Mouse (Mus musculus) small intestine, adult 10 weeks (tissue): ENCODE data around the gene Sar1b. TPM values are rescaled to one million over a fixed set of nuclear protein-coding genes. Genes with fewer than 3 reads are reported as not detected.

Experiments used
- polyA plus RNA-seq: library from polyadenylated mRNA; stranded (reverse); fragments of 350-450 nt; fragmentation: Illumina TruSeq; extraction: RNeasy Lipid Tissue Mini Kit (QIAGEN cat#74804); gene quantifications from one replicate; pipeline ENCODE4 v1.2.3, GENCODE M21; 2014; ENCODE audit warnings: low replicate concordance

Gene Sar1b
- 947 TPM for polyA plus RNA-seq

DNA sequence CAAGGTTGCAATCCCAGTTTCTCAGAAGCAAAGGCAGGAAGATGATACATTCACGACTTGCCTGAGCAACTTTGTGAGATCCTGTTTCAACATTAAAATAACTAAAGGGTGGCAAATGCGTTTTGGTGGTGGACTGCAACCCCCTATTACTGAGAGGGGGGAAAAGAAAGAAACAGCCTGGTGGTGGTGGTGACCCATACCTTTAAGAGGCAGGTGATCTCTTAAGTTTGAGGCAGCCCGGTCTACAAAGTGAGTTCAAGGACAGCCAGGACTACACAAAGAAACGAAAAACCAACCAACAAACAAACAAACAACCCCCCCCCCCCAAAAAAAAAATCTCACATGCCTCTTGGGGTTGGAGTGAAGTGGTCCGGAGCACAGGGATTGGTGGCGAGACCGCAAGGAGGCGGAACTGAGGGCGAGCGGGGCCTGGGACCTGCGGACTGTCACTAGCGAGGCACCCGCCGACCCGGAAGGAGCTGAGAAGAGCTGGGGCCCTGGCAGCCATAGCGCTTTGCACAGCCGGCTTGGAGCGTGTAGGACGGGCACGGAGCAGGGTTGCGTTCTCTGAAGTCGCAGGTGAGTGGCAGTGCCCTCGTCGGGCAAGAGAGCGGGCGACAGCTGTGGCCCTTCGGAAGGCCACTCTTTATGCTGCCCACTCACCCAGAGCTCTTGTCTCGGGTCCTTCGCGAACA is at the start of gene Sar1b, which contains the start of gene Sec24a:
Gene Sar1b (plus strand): TSS at position 475 of the 695 bp plus-strand sequence.
Gene Sec24a (minus strand): TSS at position 422 of the 695 bp plus-strand sequence.

Other genes starting within 250 kb of the Sar1b start
- gene Phykpl, start 178.9 kb upstream of the Sar1b start, polyA plus RNA-seq, result 18.0 TPM
- 323 TPM for gene Hnrnpab, start 156.8 kb upstream of the Sar1b start, polyA plus RNA-seq
- gene Nhp2, start 144.0 kb upstream of the Sar1b start, polyA plus RNA-seq, result 0.59 TPM
- 3.4 TPM for gene Rmnd5b, start 127.8 kb upstream of the Sar1b start, polyA plus RNA-seq
- gene N4bp3, start 112.8 kb upstream of the Sar1b start, polyA plus RNA-seq, result not detected
- 0.74 TPM for gene D930048N14Rik, start 112.7 kb upstream of the Sar1b start, polyA plus RNA-seq
- 78.4 TPM for gene 0610009B22Rik, start 74.8 kb upstream of the Sar1b start, polyA plus RNA-seq
- gene Sec24a, start 53 bp upstream of the Sar1b start, polyA plus RNA-seq, result 142 TPM
- gene Jade2, start 94.0 kb downstream of the Sar1b start, polyA plus RNA-seq, result 1.9 TPM
- 23.9 TPM for gene Cdkn2aipnl, start 204.0 kb downstream of the Sar1b start, polyA plus RNA-seq
- gene Ube2b, start 237.1 kb downstream of the Sar1b start, polyA plus RNA-seq, result 335 TPM
- gene Cdkl3, start 240.5 kb downstream of the Sar1b start, polyA plus RNA-seq, result 9.2 TPM